Mouse (Mus musculus) layer of hippocampus, adult 9-11 months (tissue): ENCODE results near the gene Tnfrsf13b.
"Not testable (repeated sequence)": the region's sequence is repeated elsewhere in the genome, so short reads cannot be mapped to it uniquely, and the experiment has no call there.

Experiments
- DNase-seq: peaks from one replicate; pipeline ENCODE4 v3.0.0; 2022

The Tnfrsf13b gene

GRCm38 (mm10) chr11:61174821-61175658, 48.5 kb downstream of the Tnfrsf13b start, which contains the start of gene Usp22:
Usp22 (minus strand) TSS chr11:61175055.
- peak; percentile 100 for DNase-seq

GRCm38 (mm10) chr11:61175778-61176177, 49.2 kb downstream of the Tnfrsf13b start:
- no peak for DNase-seq

DNA sequence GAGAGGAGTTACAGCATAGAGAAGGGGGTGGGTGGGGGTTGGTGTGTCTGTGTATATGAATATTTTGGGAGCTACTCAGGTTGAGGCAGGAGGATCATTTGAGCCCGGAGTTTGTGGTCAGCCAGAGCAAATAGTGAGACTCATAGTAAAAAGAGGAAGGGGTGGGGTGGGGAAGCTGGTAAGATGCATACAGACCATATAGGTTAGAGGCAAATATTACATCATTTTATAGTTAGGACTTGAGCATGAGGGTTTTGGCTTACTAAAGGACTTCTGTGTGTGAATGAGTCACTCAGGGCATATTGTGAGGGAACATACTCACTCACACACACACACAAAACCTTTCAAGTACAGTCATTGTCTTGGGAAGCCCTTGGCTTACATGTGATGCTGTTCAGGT, 49.8 kb downstream of the Tnfrsf13b start:
- DNase-seq = no peak

DNA sequence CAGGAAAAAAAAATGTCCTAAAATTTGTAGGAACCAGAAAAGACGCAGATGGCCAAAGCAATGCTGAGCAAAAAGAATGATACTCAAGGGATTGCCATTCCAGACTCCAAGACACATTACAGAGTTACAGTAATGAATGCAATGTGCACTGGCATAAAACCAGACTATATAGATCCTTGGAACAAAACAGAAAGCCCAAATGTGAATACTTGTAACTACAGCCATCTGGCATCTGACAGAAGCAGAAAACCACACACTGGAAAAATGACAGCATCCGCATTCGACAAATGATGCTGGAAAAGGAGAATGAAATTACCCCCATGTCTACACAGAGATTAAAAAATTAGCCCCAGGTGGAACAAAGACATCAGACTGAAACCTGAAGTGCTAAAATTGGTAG, 53.8 kb downstream of the Tnfrsf13b start:
- DNase-seq = peak; percentile 31

DNA sequence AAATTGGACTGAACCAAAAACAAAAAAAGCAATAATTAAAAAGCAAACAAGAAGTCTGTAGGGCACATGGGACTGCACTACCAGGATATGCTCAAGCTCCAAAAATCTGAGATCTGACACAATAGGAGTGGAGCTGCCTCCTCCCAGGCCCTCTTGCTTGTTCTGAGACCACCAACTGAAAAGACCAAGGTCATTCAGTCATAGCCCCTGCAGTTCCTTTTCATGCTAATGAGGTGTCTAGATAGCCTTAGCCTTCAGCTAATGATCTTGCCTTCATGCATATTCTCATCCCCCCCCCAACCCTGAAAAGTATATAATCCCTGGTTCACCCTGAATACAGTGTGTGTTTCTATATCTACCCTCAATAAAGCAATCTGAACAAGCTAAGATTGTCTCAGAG, 55.1 kb downstream of the Tnfrsf13b start:
- no peak for DNase-seq

- DNase-seq = no peak
Observed at GRCm38 (mm10) chr11:61183820-61184219, 57.3 kb downstream of the Tnfrsf13b start.

DNA sequence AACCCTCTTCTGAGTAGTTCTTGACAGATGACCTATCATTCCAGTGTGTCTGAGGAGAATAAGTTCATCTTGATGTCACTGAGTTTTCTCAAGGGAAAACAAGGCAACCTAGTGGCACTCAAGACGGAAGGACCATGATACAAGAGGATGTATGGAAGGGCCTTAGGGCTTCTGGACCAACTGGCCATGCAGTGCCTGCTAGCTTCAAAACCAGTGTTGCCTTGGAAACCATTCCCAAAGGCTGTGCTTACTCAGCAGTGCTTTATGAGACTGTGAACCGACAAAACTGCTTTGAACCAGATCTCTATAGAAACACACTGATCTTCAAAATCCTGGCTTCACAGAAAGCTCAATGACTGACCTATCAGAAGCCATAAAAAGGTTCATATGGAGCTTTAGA, 64.2 kb downstream of the Tnfrsf13b start:
- DNase-seq = no peak

DNA sequence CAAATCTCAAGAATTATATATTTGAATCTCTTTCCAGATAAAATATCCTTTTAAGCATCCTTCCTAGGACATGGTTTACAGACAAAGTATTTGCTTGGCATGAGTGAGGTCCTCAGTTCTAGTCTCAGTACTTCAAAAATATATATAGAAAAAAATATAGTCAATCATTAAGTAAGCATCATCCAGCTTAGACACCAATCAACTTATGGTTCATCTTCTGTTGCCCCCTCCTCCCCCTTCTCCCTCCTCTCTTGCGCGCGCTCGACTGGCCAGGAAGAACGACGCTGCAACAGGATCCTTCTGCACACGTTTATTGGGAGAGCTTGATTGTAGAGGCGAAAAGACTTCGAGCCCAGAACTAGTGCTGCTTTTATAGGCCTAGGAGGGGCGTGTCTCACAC, 65.6 kb downstream of the Tnfrsf13b start:
- DNase-seq = not testable (repeated sequence)

DNA sequence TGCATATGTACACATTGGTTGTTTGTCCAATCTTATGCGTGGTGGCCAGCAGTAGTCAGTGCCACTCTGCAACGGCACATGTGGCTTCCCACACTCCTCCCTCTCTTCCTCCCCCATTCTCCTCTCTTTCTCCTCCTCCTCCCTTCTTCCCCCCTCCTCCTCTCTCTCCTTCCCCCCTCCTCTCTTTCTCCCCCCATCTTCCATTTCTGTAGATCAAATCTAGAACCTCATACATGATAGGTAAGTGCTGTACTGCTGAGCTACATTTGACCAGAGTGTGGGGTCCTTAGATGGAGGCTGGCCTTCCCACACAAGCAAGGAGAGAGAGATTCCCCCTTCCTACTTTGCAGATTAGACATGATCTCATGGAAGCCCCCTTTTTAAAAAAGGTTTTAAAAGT, 66.2 kb downstream of the Tnfrsf13b start:
- no peak for DNase-seq

DNA sequence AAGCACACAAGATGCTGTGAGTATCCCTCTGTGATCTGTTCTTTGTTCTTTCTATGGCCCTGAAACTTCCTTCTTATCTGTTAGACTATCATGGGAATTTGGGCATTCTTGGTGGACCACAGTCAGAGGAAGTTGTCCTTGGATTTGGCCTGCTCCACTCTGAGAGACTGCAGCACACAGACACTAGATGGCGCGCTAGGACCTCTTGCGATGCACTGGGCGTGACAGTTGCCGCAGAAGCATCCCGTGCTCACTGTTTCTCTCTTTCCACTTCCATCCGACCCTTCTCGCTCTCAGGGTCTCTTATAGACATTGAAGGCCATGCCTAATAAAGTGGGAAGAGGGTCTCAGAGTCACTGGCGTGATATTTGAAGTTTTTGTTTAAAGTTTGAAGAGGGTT, 66.8 kb downstream of the Tnfrsf13b start:
- peak; percentile 67 for DNase-seq

DNA sequence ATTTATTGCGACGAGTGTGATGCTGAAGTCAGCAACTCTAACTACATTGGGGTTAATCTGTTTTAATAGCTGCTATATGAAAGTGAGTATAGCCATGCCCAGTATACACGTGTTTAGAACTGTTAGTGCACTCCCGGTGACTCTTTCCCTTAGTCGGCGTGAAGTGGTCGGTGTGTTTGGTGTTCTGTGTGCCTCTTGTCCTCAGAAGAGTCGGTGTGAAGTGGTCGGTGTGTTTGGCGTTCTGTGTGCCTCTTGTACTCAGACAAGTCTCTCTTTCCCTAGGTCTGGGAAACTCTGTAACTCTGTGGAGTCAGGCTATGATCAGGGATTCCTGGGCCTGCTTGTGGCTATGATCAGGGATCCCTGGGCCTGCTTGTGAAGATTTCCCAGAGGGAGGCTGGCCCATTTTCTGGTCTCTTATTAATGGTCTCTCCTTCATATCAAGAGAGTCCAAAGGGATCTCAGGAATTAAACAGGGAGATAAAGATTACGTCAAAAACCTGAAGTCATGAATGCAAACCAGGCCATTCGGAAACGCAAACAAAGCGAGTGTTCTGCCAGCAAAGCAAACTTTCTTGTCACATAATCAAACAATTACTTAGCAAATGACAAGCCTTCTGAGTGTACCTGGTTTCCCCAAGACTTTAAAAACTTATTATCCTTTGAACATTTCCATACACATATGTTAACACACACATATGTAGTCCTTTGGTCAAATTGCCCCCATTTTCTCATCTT, 70.2 kb downstream of the Tnfrsf13b start:
- DNase-seq = no peak

DNA sequence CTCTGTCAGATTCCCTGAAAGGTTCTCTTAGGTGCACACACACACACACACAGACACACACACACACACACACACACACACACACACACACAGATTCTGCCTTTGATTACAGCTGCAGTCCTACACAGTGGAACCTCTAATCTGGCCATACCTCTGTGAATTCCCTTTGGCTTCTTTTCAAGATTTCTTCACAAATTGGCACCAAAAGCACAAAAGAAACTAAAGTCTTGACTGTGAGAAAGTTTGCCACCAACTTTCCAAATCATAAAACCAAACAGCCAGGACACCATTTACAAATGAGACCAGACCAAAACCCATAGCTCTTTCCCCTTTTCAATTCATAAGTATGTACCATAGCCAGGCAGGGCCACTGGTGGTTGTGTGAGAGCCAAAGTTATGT, 71.4 kb downstream of the Tnfrsf13b start:
- DNase-seq = no peak
